Mouse (Mus musculus) CH12.LX (cell line): ENCODE measurements at regions not wholly inside any gene's neighbourhood (a gene's known extent, or its start where the extent isn't known, plus 50 kb on each side); places are given as distances from the start of the nearest gene placed in this dataset.

Experiments
- DNase-seq: peaks from one replicate; pipeline ENCODE4 v3.0.0-alpha.2; 2013; ENCODE audit errors: extremely low read depth
- H3K27ac ChIP-seq: 2 replicates; pipeline ENCODE4 v1.5.1; 2012; ENCODE audit warnings: low read depth, mild to moderate bottlenecking, control low read depth, moderate library complexity; ENCODE audit not compliant: insufficient read depth
- H3K27me3 ChIP-seq: replicated peaks from 2 replicates; pipeline ENCODE3; 2012; ENCODE audit warnings: inconsistent platforms
- H3K36me3 ChIP-seq, 2 experiments: replicated peaks in 1 of 2; 2 replicates each; pipeline versions ENCODE3 to v1.6.1; 2012; ENCODE audit warnings: inconsistent platforms in 1 of 2, low read length in 1 of 2, mild to moderate bottlenecking in 1 of 2, mixed read lengths in 1 of 2, moderate library complexity in 1 of 2; ENCODE audit not compliant: control insufficient read depth in 1 of 2, insufficient read depth in 1 of 2
- H3K4me1 ChIP-seq, 2 experiments: 2 replicates each; pipeline ENCODE4 v1.6.1; 2012; ENCODE audit warnings: inconsistent platforms in 1 of 2, moderate library complexity in 1 of 2; ENCODE audit not compliant: insufficient read depth in 2 of 2, control insufficient read depth in 1 of 2
- H3K4me2 ChIP-seq: 2 replicates; pipeline ENCODE4 v1.6.1; 2012; ENCODE audit warnings: low read depth, mild to moderate bottlenecking, control low read depth; ENCODE audit not compliant: poor library complexity, insufficient read depth, severe bottlenecking
- H3K4me3 ChIP-seq, 3 experiments: fragments of 150-350 bp in 1 of 3; sonication (generic) in 1 of 3; replicated peaks in 1 of 3; 2 replicates each; pipeline versions ENCODE3 to v1.5.1; 2011 to 2012; ENCODE audit warnings: low read depth in 2 of 3, low read length in 2 of 3, mild to moderate bottlenecking in 2 of 3, moderate library complexity in 2 of 3, control low read depth in 1 of 3, improper control_type of control experiment in 1 of 3, inconsistent platforms in 1 of 3, mixed read lengths in 1 of 3; ENCODE audit not compliant: poor library complexity in 1 of 3
- H3K79me2 ChIP-seq: replicated peaks from 2 replicates; pipeline ENCODE4 v1.6.1; 2012; ENCODE audit warnings: mild to moderate bottlenecking, moderate library complexity; ENCODE audit not compliant: control insufficient read depth, poor library complexity, insufficient read depth, severe bottlenecking; ENCODE audit errors: extremely low read depth
- H3K9ac ChIP-seq: 2 replicates; pipeline ENCODE4 v1.6.1; 2012; ENCODE audit warnings: low read depth, mild to moderate bottlenecking, control low read depth, moderate library complexity; ENCODE audit not compliant: insufficient read depth
- H3K9me3 ChIP-seq: replicated peaks from 2 replicates; pipeline ENCODE3; 2012; ENCODE audit warnings: low read length, inconsistent platforms, mixed read lengths
- CHD1 ChIP-seq: IDR thresholded peaks from 2 replicates; pipeline ENCODE4 v1.6.1; 2012; ENCODE audit warnings: low read depth, low read length, improper control_type of control experiment, inconsistent platforms
- CHD2 ChIP-seq: IDR thresholded peaks from 2 replicates; pipeline ENCODE4 v1.6.1; 2011; ENCODE audit warnings: low read length, improper control_type of control experiment
- CTCF ChIP-seq, 2 experiments: IDR thresholded peaks in 1 of 2; conservative IDR thresholded peaks in 1 of 2; 2 replicates each; pipeline ENCODE4 v1.5.1; 2011 to 2012; ENCODE audit warnings: low read depth in 2 of 2, low read length in 2 of 2, improper control_type of control experiment in 1 of 2, inconsistent platforms in 1 of 2, mild to moderate bottlenecking in 1 of 2, moderate library complexity in 1 of 2
- EP300 ChIP-seq: IDR thresholded peaks from 2 replicates; pipeline ENCODE4 v1.6.1; 2011; ENCODE audit warnings: low read length, improper control_type of control experiment
- IRF4 ChIP-seq: IDR thresholded peaks from 2 replicates; pipeline ENCODE4 v1.6.1; 2014; ENCODE audit warnings: low read depth, mild to moderate bottlenecking, inconsistent platforms, low read length, improper control_type of control experiment
- JUN ChIP-seq: IDR thresholded peaks from 2 replicates; pipeline ENCODE4 v1.6.1; 2011; ENCODE audit warnings: low read depth, mild to moderate bottlenecking, low read length, improper control_type of control experiment, moderate library complexity; ENCODE audit not compliant: insufficient read depth
- MAFK ChIP-seq: IDR thresholded peaks from 2 replicates; pipeline ENCODE4 v1.6.1; 2011; ENCODE audit warnings: low read length, improper control_type of control experiment; ENCODE audit not compliant: insufficient replicate concordance
- MAX ChIP-seq: IDR thresholded peaks from 2 replicates; pipeline ENCODE4 v1.6.1; 2011; ENCODE audit warnings: low read length, improper control_type of control experiment
- MAZ ChIP-seq: IDR thresholded peaks from 2 replicates; pipeline ENCODE4 v1.6.1; 2012; ENCODE audit warnings: low read depth, mild to moderate bottlenecking, inconsistent platforms, low read length, improper control_type of control experiment, moderate library complexity
- MXI1 ChIP-seq: IDR thresholded peaks from 2 replicates; pipeline ENCODE4 v1.6.1; 2011; ENCODE audit warnings: mild to moderate bottlenecking, low read depth, low read length, improper control_type of control experiment
- NELFE ChIP-seq: IDR thresholded peaks from 2 replicates; pipeline ENCODE4 v1.6.1; 2011; ENCODE audit warnings: low read depth, low read length, improper control_type of control experiment
- PAX5 ChIP-seq: IDR thresholded peaks from 2 replicates; pipeline ENCODE4 v1.6.1; 2012; ENCODE audit warnings: low read length, inconsistent platforms, mixed read lengths
- POLR2AphosphoS2 ChIP-seq: IDR thresholded peaks from 2 replicates; pipeline ENCODE4 v1.6.1; 2011; ENCODE audit warnings: low read depth, low read length, improper control_type of control experiment
- RCOR1 ChIP-seq: conservative IDR thresholded peaks from 2 replicates; pipeline ENCODE4 v1.6.1; 2012; ENCODE audit warnings: low read depth, mild to moderate bottlenecking, inconsistent platforms, low read length, improper control_type of control experiment
- SIN3A ChIP-seq: IDR thresholded peaks from 2 replicates; pipeline ENCODE4 v1.6.1; 2012; ENCODE audit warnings: low read length, improper control_type of control experiment, inconsistent platforms
- SMC3 ChIP-seq: IDR thresholded peaks from 2 replicates; pipeline ENCODE4 v1.6.1; 2011; ENCODE audit warnings: low read depth, low read length, improper control_type of control experiment
- TCF12 ChIP-seq: IDR thresholded peaks from 2 replicates; pipeline ENCODE4 v1.6.1; 2014; ENCODE audit warnings: low read depth, mild to moderate bottlenecking, inconsistent platforms, low read length, improper control_type of control experiment
- USF1 ChIP-seq: IDR thresholded peaks from 2 replicates; pipeline ENCODE4 v1.6.1; 2014; ENCODE audit warnings: low read depth, mild to moderate bottlenecking, inconsistent platforms, low read length, improper control_type of control experiment
- USF2 ChIP-seq: conservative IDR thresholded peaks from 2 replicates; pipeline ENCODE4 v1.6.1; 2011; ENCODE audit warnings: low read depth, low read length, improper control_type of control experiment
- ZKSCAN1 ChIP-seq: IDR thresholded peaks from 2 replicates; pipeline ENCODE4 v1.6.1; 2012; ENCODE audit warnings: low read depth, inconsistent platforms, low read length, improper control_type of control experiment, borderline replicate concordance
- dilution Hi-C: fragments of 300-500 bp; cut with MboI; formaldehyde crosslinking; loops from 2 replicates; pipeline ENCODE4 v1.14.3; 2020; ENCODE audit warnings: low sequenced_read_pairs; ENCODE audit not compliant: extremely low pct_unique_long_range_greater_than_20kb, extremely low pct_ligation_motif_present
- in situ Hi-C: fragments of 300-500 bp; cut with MboI; formaldehyde crosslinking; loops from 3 replicates; pipeline ENCODE4 v1.14.3; 2019; ENCODE audit warnings: low sequenced_read_pairs, low pct_ligation_motif_present, low pct_unique_long_range_greater_than_20kb, mixed read lengths

- TF ChIP-seq CHD1 (no peak), MAX (no peak), SIN3A (no peak), MAZ (no peak), MAFK (no peak), NELFE (no peak), USF1 (no peak), IRF4 (no peak), RCOR1 (no peak)
- H3K9me3 ChIP-seq, result peaks cover 2% of the 10 kb centered on the region
Observed at GRCm38 (mm10) chr9:115680703-115681576, 228.3 kb upstream of the Gadl1 start.

GRCm38 (mm10) chr9:115681841-115682240, 227.4 kb upstream of the Gadl1 start:
- TF ChIP-seq CTCF (conservative IDR thresholded peaks at IDR 0.05 in 1 of 2, IDR thresholded peaks at IDR 0.05 in 1 of 2; ENCODE audit: low read depth in 2 of 2, low read length in 2 of 2) (no peak), POLR2AphosphoS2 (no peak)
- DNase-seq, result no peak
- Histone ChIP-seq H3K4me2 (no peak overlapping the region), H3K27ac (no peak overlapping the region), H3K9me3 (peaks cover 3% of the 10 kb centered on the region), H3K4me3 (no peak overlapping the region), H3K9ac (no peak overlapping the region), H3K79me2 (no peaks in the 10 kb centered on the region), H3K4me1 (no peaks in the 10 kb centered on the region), H3K36me3 (no peaks in the 10 kb centered on the region), H3K27me3 (no peaks in the 10 kb centered on the region)
- dilution Hi-C loops, result no loop called here
- in situ Hi-C loops, result no loop called here

More at GRCm38 (mm10) chr9:115680703-115681576, 228.3 kb upstream of the Gadl1 start:
- in situ Hi-C loops, result no loop called here
- Histone ChIP-seq H3K27me3 (no peaks in the 10 kb centered on the region), H3K9ac (no peak overlapping the region), H3K36me3 (no peaks in the 10 kb centered on the region), H3K4me3 (no peak overlapping the region), H3K4me2 (no peak overlapping the region), H3K79me2 (no peaks in the 10 kb centered on the region), H3K27ac (no peak overlapping the region), H3K4me1 (no peaks in the 10 kb centered on the region)
- dilution Hi-C loops, result no loop called here
- no peak for DNase-seq

- peaks cover 2% of the 10 kb centered on the region for H3K9me3 ChIP-seq
- no peaks in the 10 kb centered on the region for H3K36me3 ChIP-seq
- in situ Hi-C loops (no loop called here), dilution Hi-C loops (no loop called here)
- H3K9ac ChIP-seq, result no peak overlapping the region
- no peak for TF ChIP-seq MXI1
- TF ChIP-seq JUN, result no peak
- no peak for TF ChIP-seq USF1
- no peak for TF ChIP-seq TCF12
- TF ChIP-seq ZKSCAN1, result no peak
- TF ChIP-seq PAX5, result no peak
- TF ChIP-seq MAX, result no peak
- no peak for TF ChIP-seq IRF4
- TF ChIP-seq CHD2, result no peak
- TF ChIP-seq SMC3, result no peak
- no peak for TF ChIP-seq USF2
- no peak for TF ChIP-seq EP300
- no peaks in the 10 kb centered on the region for H3K79me2 ChIP-seq
- no peak overlapping the region for H3K4me2 ChIP-seq
- H3K27ac ChIP-seq, result no peak overlapping the region
- H3K4me3 ChIP-seq, result no peak overlapping the region
- H3K4me1 ChIP-seq, result no peaks in the 10 kb centered on the region
- DNase-seq, result no peak
- H3K27me3 ChIP-seq, result no peaks in the 10 kb centered on the region
Observed at GRCm38 (mm10) chr9:115683951-115684350, 225.3 kb upstream of the Gadl1 start.
